Mouse (Mus musculus): ENCODE data around the gene Srp72.

Gene Srp72

DNA sequence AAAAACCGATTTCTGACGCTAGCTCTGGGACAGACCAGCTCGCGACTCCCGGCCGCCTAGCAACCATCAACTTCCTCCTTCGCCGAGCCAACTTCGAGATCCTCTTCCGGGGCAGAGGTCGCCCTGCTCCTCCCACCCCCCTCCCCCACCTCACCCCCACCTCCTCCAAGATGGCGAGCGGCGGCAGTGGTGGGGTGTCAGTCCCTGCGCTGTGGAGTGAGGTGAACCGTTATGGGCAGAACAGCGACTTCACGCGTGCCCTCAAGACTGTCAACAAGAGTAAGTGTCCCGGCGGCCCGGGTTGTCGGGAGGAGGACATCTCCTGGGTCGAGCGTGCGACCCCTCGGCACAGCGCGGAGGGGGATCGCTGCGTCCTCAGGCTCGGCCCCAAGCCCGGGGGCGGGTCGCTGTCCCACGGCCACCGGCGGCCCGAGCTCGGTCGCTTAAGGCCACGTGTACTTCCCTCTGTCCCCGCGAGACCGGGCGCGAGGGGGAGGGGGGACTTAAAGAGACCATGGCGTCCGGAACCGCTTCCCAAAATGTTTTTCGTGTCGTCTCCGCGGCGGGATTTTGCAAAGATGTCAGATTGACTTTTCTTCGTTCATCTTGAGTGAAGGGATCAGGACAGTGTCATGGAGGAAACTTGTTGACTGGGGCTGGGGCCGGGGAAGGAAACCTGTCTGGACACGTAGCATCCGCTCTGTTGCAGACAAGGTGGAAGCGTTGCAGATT, at the start of gene Srp72:
Gene Srp72, plus strand, starts transcription at position 130 of the 732 bp plus-strand sequence.
- DNase-seq (ENCODE audit: low read depth, low spot score) = peak; percentile 90

DNA sequence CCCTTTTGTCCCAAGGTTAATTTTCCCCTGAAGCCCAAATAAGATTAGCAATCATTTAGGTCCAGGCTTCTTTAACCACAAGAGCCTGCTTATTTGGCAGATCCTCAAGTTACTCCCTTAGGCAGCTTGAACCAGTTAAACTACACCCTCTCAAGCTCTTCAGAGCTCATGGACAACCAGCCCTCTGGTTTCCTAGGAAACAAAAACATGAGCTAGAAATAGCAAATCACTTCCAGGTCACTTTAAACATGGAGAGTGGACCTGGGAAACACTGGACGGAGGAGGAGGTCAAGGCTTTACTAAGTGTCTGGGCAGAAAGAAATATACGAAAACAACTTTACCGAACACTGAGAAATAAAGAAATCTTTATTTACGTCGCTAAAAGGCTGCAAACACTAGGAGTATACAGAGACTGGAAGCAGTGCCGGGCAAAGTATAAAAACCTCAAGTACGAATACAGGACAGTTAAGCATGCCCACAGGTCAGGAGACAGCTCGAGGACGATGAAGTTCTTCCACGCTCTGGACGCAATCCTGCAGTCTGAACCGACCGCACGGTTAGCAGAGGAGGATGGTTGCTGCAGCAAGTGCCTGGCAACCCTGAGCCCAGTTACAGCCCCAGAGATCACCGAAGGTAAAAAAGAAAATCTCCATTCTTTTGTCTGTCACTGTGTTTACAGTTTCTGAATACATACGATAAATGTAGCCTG, 46.2 kb upstream of the Srp72 start:
- no peak for DNase-seq (ENCODE audit: low read depth, low spot score)

DNA sequence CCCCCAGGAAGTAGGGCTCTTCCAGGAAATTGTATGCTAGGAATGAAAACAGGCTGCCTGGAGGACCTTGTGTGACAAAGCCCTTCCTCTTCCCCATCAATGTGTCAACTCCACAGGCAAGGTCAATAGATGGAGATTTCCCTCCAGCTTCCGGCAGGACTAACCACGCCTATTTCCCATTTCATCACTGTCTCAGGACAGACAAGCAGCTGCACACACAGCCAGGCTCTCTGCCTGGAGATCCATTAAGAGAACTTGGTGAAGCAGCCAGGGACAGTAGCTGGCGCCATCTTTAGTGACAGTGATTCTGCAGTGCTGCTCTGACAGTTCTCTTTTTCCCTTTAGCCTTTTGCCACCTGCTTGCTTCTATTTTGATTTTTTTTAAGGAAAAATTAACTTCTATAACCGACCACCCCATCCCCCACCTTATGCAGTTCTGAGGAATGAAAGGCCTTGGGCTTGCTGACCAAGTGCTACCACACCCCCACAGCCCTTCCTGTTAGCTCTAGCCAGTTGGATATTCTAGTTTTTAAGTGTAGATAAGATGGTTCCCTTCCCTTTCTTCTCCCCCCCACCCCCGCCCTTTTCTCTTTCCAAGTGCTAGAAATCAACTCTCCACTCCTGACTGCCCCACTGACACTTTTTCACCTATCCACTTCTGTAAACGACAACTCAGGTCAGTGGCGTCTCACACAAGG, 45.2 kb upstream of the Srp72 start:
- DNase-seq (ENCODE audit: low read depth, low spot score) = no peak

DNA sequence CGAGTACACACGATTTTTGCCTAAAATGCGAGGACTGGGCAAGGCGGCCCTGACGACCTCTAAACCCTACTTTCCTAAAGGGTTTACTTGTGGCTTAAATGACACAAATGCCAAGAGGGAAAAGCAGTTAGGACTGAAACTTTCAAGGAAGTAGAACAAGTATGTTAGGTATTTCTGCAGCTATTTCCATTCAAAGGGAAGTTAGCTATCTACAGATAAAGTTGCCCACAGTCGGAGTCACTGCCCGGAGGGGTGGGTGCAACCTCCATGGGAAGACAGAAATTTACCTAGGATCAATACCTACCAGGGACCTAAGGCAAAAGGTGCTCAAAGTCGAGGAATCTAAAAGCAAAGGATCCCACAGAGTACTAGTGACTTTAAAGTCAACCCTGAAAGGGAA, 34.8 kb upstream of the Srp72 start:
- DNase-seq (ENCODE audit: low read depth, low spot score) = no peak

DNA sequence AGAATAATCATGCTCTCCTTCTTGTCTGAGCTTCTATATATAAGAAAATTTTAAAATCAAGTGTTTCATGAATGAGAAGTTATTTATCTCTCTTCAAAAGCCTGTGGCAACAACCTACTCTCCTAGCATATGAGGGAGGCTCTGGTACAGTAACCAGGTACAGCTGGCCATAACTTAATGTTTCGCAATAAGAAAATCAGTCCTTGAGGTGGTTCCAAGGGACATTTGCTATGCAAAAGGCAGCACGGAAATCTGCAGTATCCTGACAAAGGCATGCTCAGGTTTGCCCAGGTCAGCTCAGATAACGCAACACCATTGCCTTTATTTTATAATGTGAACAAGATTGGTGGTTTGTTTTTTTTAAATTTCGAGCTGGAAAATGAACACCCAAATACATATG, 32.5 kb upstream of the Srp72 start:
- DNase-seq (ENCODE audit: low read depth, low spot score) = no peak

DNA sequence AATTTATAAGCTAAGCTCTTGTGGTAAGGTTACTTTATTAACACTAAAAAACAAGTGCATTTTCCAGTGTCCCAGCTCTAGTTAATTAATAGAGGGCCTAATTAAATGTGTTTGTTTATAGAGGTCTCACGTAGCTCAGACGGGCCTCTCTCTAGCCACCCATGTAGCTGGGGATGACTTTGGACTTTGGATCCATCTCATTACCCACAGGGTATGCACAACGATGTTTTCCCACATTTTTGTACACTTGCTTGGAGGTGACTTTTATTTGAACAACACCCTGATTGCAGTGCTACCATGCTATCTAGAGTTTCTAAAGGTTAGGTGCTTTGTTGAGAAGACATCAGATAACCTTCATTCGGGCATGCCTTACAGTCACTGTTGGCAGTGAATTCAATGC, 32.0 kb upstream of the Srp72 start:
- no peak for DNase-seq (ENCODE audit: low read depth, low spot score)

DNA sequence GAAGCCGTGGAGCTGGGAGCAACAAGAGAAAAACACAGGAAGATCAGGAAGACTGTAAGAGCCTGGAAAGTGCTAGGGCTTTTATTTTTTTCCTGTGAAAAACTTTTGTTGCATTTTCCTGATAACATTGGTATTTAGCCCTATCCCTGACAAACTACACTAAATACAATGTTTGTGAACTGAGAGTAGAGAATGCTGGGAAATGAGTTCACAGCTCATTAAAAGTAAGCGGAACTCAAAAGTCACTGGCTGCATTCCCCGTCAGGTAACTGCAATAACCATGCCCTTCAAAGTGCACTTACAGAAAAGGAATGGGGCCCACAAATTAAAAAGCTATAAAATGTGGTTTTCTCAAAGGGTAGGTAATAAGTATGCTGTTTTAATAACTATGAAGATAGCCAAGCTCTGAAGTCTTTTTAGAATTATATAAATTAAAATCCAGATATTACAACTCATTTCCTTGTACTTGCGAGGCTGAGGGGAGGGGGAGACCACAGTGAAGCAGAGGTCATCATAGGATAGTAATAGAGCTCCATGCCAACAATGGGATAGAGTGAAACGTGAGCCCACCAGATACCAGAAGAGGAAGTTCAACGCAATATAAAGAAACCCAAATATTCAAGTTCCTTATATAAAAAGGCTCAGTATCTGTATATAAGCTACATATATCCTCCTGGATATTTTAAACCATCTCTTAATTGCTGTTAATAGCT, 29.4 kb upstream of the Srp72 start:
- DNase-seq (ENCODE audit: low read depth, low spot score) = no peak

DNA sequence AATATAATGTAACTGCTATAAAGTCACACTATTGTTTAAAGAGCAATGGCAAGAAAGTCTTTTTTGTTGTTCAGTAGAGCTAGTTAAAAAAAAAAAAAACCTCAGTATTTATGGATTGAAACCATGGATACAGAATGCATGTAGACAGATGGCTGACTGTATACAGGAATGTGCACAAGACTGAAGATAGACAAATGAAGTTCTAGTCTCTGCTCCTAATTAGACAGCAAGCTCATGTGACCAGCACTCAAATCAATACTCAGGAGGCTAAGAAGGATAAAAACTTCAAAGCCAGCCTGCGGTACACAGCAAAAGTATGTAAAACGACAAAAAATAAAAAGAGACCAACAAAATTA, 28.8 kb upstream of the Srp72 start:
- no peak for DNase-seq (ENCODE audit: low read depth, low spot score)

DNA sequence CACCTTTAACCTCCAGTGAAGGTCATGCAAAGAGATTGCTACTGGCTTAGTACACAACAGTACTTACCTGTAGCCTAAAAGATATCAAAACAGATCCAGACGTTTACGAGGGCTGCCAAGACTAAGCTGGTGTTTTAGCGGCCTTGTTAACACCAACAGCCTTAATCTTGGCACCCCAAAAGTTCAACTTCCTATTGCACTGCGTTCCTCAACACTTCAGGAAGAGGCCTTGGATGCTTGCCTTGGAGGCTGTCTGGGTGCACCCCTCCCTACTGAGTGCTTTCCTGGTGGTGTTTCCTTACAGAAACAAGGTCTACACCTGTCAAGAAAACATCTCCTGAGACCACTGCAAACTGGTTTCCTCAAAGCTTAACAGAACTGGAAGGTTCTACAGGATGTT, 27.3 kb upstream of the Srp72 start:
- no peak for DNase-seq (ENCODE audit: low read depth, low spot score)

DNA sequence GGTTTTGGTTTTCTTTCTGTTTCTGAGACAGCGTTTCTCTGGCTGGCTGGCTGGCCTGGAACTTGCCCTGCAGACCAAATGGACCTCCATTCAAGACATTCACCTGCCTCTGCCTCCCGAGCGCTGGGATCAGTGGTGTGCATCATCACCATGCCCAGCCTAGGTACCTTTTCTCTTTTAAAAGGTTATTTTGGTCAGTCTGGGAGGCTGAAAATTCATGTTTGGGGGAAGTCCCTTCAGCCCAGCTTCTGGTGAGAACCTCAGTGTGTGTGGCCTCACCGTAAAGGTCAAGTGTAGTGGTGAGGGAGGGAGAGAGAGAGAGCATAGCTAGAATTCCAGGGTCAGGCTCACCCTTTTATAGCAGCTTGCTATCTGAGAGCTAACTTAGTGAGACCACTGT, 26.7 kb upstream of the Srp72 start:
- DNase-seq (ENCODE audit: low read depth, low spot score) = no peak

DNA sequence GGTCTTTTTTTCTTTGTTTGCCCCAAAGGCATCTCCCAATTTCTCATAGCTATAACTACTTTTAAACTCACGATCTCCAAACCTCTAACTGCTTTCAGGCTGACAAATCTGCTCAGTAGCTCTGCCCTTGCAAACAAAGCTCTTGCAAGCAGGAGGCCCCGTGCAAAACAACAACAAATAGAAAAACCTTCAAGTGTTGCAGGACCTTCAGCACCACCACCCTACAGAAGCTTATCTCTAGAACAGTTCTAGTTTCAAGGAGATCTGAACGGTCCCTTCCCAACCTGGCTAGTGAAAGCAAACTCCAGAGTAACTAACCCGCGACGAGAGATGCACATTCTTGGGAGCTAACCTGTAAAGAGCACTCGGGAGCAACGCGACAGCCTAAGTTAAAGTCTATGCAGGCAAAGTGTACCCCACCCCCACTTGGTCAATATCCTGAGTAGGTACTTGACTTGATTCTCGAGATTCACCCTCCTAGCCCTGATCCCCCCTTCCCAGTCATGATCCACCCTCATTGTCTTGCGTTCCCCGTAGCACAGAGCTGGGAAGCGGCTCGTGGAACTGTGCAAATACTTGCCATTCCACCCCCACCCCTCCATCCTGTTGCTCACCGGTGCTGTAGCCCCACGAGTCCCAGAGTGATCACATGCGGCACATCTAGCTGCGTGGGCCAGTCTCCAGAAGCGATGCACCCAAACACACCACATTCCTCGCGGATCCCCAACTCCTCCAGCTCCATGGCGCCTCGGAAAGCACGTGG, 24.0 kb upstream of the Srp72 start:
- DNase-seq (ENCODE audit: low read depth, low spot score) = no peak

DNA sequence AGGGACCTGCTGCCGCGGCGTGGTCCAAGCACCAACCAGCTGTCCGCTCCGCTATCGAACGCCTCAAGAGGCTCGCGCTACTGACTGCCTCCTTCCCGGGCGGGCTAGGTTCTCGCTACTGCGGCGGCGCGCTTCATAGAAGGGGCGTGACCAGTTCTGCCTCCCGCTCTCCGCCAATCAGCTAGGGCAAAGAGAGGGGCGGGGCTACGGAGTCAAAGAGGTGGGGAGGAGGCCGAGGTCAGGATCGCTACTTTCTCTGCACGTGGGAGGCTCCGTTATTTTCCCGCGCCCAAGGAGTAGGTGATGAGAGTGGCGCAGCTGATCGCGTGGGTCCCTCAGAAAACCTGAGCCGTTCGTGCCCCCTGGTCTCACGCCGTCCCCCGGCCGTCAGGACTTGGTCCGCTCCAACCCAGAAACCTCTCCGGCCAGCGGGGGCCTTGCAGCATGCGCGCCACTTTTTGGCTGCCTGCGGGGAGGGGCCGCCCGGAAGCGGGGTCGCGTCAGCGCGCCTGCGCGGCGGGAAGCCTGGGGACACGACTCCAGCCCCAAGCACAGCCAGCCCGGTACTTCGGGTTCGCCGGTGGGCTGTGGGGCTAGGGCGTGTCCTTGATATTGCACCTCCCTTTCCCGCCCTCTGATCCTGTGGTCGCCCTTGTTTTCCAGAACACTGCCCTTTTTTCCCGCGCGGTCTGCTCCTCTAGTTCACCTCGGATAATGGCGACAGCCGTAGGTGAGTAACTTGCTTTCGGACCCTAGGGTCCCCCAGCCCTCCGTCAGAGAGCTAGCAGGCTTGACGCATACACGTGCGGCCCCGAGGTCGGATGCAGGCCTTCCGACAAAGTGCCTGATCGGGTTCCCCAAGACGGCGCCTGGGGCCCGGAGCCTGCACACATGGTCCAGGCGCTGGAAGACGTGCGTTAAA, 23.1 kb upstream of the Srp72 start, which contains the start of the genes Paics and Ppat:
Gene Paics, plus strand, starts transcription at position 202 of the 922 bp plus-strand sequence.
Gene Ppat, minus strand, starts transcription at position 473 of the 922 bp plus-strand sequence.
- peak; percentile 99 for DNase-seq (ENCODE audit: low read depth, low spot score)

DNA sequence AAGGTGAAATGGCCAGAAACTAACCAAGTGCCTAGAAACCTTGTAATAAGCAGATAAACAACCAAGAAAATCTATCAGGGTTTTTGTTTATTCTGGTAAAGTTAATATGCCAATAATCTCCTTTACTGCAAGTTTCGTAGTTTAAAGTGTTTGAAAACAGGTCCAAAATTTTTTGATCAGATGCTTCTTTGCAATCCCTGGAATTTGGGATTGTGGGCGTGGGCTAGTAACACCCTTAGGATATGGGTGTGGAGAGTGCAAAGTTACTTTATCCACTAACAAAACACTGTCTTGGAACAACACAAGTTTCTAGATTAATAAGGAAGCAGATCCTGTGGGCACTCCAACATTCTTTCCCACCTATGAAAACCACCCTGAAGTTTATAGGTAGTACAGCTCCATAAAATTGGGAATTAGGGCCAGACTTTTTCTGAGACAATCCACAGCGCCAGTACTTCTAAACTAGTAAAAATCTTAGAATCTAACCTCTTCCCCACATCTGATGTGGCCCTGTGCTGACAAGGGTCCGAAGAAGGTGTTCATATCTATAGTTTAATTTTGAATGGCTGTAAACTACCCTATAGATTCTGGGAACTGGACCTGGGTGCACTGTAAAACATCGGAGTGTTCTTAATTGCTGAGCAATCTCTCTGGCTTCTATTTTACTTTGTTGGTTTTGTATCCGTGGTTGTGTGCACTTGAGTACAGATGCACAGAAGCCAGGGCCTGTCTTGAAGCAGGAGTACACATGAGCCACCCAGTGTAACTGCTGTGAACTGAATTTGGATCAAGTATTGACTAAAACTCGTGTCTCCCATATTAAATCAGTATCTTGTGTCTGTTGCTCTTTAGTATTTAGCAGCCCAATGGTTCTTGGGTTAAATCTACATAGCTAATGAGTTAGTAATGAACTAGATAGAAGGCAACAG, 22.1 kb upstream of the Srp72 start:
- no peak for DNase-seq (ENCODE audit: low read depth, low spot score)

DNA sequence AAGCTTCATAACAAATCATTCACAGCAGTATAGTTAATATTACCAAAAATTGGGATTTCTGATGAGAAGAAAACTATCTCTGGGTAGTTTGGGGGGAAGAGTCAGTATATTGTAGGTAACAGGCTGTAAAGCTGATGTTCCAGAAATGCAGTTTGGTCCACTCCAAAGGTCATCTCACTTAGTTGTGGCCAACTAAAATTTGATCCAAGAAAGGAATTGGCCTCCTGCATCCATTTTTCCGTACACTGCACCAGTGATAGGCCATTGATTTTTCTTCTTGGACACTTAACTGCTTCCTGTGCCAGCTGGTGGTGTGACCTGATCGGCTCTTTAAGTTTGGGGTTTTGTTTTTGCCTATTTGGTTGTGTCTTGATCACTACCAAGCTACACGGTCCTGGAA, 20.7 kb upstream of the Srp72 start:
- DNase-seq (ENCODE audit: low read depth, low spot score) = no peak

DNA sequence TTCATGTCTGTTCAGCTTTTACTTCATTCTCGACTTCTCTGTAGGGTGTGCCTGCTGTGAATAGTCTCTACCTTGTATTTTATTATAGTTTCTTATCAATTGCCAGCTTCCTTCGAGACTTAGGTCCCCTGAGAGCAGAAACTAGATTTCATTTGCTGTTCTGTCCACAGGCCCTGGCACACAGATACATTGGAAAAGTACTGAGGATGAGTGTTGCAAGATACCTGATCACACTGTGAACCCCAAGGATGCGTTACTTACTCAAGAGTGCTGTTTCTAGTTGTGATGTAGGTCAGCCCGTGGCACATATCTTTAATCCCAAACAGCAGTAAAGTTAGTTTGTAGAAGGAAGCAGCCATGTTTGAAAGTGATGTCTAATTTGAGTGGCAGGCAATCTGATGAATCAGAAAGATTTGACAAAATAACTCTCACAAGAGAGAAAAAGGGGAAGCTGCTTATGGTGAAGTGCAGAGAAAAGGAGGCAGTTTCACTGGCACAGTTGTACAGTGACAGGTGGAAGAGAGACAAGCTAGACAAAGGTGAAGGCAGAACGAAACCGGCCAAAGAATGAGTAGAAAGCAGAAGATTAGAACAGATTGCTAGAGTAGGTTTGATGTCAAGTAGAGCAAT, 20.1 kb upstream of the Srp72 start:
- DNase-seq (ENCODE audit: low read depth, low spot score) = no peak

DNA sequence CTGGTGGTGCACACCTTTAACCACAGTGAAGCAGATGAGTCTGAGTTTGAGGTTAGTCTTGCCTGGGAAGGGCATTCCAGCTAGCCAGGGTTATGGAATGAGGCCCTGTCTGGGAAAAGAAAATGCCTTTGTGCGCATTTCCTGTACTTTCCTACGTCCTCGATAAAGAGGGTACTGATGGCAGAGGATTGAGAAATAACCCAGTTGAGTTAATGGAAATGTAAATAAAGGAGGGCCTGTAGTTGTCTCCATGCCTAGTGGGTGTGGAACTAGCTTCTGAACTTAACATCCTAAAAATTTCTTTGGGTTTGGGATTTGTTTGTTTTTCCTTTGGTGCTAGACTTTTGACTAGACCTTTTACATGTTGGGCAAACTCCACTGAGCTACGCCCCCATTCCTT, 19.0 kb upstream of the Srp72 start:
- DNase-seq (ENCODE audit: low read depth, low spot score) = no peak

DNA sequence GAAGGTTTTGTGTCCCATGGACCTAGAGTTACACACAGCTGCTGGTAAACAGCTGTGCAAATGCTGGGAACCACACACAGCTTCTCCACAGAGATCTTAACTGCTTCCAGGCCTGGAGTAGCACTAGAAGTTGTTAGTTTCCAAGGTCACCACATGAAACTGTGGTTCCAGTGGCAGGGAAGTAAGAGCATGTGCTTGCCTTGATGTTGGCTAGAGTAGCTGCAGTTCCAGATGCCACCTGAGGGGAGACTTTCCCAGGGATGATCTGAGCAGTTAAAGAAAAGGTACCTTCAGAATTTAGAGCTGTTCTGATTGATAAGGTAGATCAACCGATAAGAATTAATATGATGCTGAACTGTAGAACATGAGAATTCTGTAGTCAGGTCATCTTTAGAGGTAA, 16.5 kb upstream of the Srp72 start:
- peak; percentile 21 for DNase-seq (ENCODE audit: low read depth, low spot score)

DNA sequence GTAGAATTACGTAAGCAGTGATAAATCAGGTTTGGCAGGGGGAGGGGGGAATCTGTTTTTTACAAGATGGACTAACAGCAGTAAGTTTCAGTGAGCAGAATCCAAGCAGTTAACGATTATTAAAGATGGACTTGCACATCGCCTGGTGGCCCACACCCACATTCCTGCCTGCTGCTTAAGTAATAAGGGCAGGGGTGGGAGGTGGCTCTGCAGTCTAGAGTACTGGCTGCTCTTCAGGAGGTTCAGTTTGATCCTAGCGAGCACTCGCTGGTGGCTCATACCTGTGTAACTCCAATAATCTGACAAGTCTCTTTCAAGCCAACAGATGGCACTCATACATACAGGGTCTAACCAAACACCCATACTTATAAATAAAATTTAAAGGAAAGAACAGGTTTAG, 14.9 kb upstream of the Srp72 start:
- no peak for DNase-seq (ENCODE audit: low read depth, low spot score)

DNA sequence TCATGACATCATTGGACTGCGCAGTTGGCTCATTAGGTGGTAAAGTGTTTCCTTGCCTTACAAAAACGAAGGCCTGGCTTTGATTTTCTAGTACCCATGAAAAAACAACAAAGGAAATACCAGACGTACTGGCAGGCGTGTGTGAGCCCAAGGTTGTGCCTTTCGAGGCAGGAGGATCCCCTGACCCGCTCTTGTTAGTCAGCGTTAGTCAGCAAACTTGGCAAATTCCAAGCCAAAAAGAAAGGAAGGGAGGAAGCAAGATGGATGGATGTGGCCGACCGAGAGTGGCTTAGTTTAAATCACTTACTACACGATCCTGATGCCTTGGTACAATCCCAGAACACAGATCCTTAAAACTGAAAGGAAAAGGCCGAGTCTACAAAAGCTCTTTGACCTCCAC, 11.9 kb upstream of the Srp72 start:
- no peak for DNase-seq (ENCODE audit: low read depth, low spot score)
